Mouse (Mus musculus): Measurements from ENCODE around the gene Higd2a. TPM values are rescaled to one million over a fixed set of nuclear protein-coding genes. Genes with fewer than 3 reads are reported as not detected.

The Higd2a gene
- polyA plus RNA-seq (2014; fragmentation: Nextera tagmentation; extraction: Ambion mirVana), result 205 and 233 TPM in 2 replicates

GRCm38 (mm10) chr13:54589996-54590951 is at the start of gene Higd2a, which contains the start of gene Nop16:
Gene Higd2a (plus strand): TSS chr13:54590207.
Gene Nop16 (minus strand): TSS chr13:54590090.
- ATAC-seq (ENCODE audit: insufficient number of reproducible peaks, insufficient read depth, low FRiP score, low read depth), result peak; percentile 98
- H3K27ac ChIP-seq (ENCODE audit: low read length), result peak within 1 kb of the TSS; percentile 71; the same call in 1 of the 2 replicates
- peak within 1 kb of the TSS; percentile 70 for H3K9ac ChIP-seq (replicated peaks; ENCODE audit: low read depth, low read length)
- peak within 1 kb of the TSS; percentile 66 for H3K4me2 ChIP-seq (replicated peaks; ENCODE audit: low read depth, low read length)
- H3K36me3 ChIP-seq (ENCODE audit: control insufficient read depth, insufficient read depth, low read length), result peaks cover 18% of the 10 kb centered on the region; the same call in 1 of the 2 replicates
- no peaks in the 10 kb centered on the region for H3K27me3 ChIP-seq (ENCODE audit: control insufficient read depth, insufficient read depth, low read length)
- no peaks in the 10 kb centered on the region for H3K4me1 ChIP-seq (ENCODE audit: control insufficient read depth, insufficient read depth, low read length)
- WGBS, result under 1% methylated on average over 51 of the region's 51 CpGs
- peak within 1 kb of the TSS; percentile 83 for H3K4me3 ChIP-seq (ENCODE audit: low read depth, low read length)
- no peaks in the 10 kb centered on the region for H3K9me3 ChIP-seq (ENCODE audit: control insufficient read depth, low read depth, low read length)

- H3K9me3 ChIP-seq (ENCODE audit: control insufficient read depth, low read depth, low read length), result no peaks in the 10 kb centered on the region
- ATAC-seq (ENCODE audit: insufficient number of reproducible peaks, insufficient read depth, low FRiP score, low read depth), result no peak
- no peak overlapping the region for H3K4me3 ChIP-seq (ENCODE audit: low read depth, low read length)
- peaks cover 42% of the 10 kb centered on the region for H3K36me3 ChIP-seq (ENCODE audit: control insufficient read depth, insufficient read depth, low read length)
- WGBS, result 78% methylated on average over 7 of the region's 7 CpGs
- no peak overlapping the region for H3K9ac ChIP-seq (replicated peaks; ENCODE audit: low read depth, low read length)
- no peaks in the 10 kb centered on the region for H3K4me1 ChIP-seq (ENCODE audit: control insufficient read depth, insufficient read depth, low read length)
- H3K27me3 ChIP-seq (ENCODE audit: control insufficient read depth, insufficient read depth, low read length), result no peaks in the 10 kb centered on the region
- no peak overlapping the region for H3K27ac ChIP-seq (ENCODE audit: low read length)
- H3K4me2 ChIP-seq (replicated peaks; ENCODE audit: low read depth, low read length), result no peak overlapping the region
Observed at GRCm38 (mm10) chr13:54548036-54548435, 42.0 kb upstream of the Higd2a start.

GRCm38 (mm10) chr13:54556176-54556575 is 33.8 kb upstream of the Higd2a start:
- Histone ChIP-seq H3K4me2 (replicated peaks; ENCODE audit: low read depth, low read length) (no peak overlapping the region), H3K4me1 (ENCODE audit: control insufficient read depth, insufficient read depth, low read length) (no peaks in the 10 kb centered on the region), H3K27me3 (ENCODE audit: control insufficient read depth, insufficient read depth, low read length) (no peaks in the 10 kb centered on the region), H3K36me3 (ENCODE audit: control insufficient read depth, insufficient read depth, low read length) (peaks cover 72% of the 10 kb centered on the region), H3K9ac (replicated peaks; ENCODE audit: low read depth, low read length) (no peak overlapping the region), H3K9me3 (ENCODE audit: control insufficient read depth, low read depth, low read length) (no peaks in the 10 kb centered on the region), H3K27ac (ENCODE audit: low read length) (no peak overlapping the region), H3K4me3 (ENCODE audit: low read depth, low read length) (no peak overlapping the region)
- ATAC-seq (ENCODE audit: insufficient number of reproducible peaks, insufficient read depth, low FRiP score, low read depth), result no peak
- WGBS, result 87% methylated on average over 9 of the region's 9 CpGs

GRCm38 (mm10) chr13:54556796-54557195 is 33.2 kb upstream of the Higd2a start:
- 85% methylated on average over 3 of the region's 3 CpGs for WGBS
- Histone ChIP-seq H3K27ac (ENCODE audit: low read length) (no peak overlapping the region), H3K36me3 (ENCODE audit: control insufficient read depth, insufficient read depth, low read length) (peaks cover 66% of the 10 kb centered on the region), H3K4me3 (ENCODE audit: low read depth, low read length) (no peak overlapping the region), H3K9ac (replicated peaks; ENCODE audit: low read depth, low read length) (no peak overlapping the region), H3K27me3 (ENCODE audit: control insufficient read depth, insufficient read depth, low read length) (no peaks in the 10 kb centered on the region), H3K4me1 (ENCODE audit: control insufficient read depth, insufficient read depth, low read length) (no peaks in the 10 kb centered on the region), H3K4me2 (replicated peaks; ENCODE audit: low read depth, low read length) (no peak overlapping the region), H3K9me3 (ENCODE audit: control insufficient read depth, low read depth, low read length) (no peaks in the 10 kb centered on the region)
- no peak for ATAC-seq (ENCODE audit: insufficient number of reproducible peaks, insufficient read depth, low FRiP score, low read depth)

- Histone ChIP-seq H3K4me2 (replicated peaks; ENCODE audit: low read depth, low read length) (no peak overlapping the region), H3K36me3 (ENCODE audit: control insufficient read depth, insufficient read depth, low read length) (peaks cover 67% of the 10 kb centered on the region), H3K27ac (ENCODE audit: low read length) (no peak overlapping the region), H3K9me3 (ENCODE audit: control insufficient read depth, low read depth, low read length) (no peaks in the 10 kb centered on the region), H3K27me3 (ENCODE audit: control insufficient read depth, insufficient read depth, low read length) (no peaks in the 10 kb centered on the region), H3K4me3 (ENCODE audit: low read depth, low read length) (no peak overlapping the region), H3K4me1 (ENCODE audit: control insufficient read depth, insufficient read depth, low read length) (no peaks in the 10 kb centered on the region), H3K9ac (replicated peaks; ENCODE audit: low read depth, low read length) (no peak overlapping the region)
- 94% methylated on average over 1 of the region's 1 CpGs for WGBS
- ATAC-seq (ENCODE audit: insufficient number of reproducible peaks, insufficient read depth, low FRiP score, low read depth), result no peak
Observed at GRCm38 (mm10) chr13:54557652-54558051, 32.4 kb upstream of the Higd2a start.

- peaks cover 5% of the 10 kb centered on the region; the same call in 1 of the 2 replicates for H3K4me1 ChIP-seq (ENCODE audit: control insufficient read depth, insufficient read depth, low read length)
- H3K27ac ChIP-seq (ENCODE audit: low read length), result no peak overlapping the region
- H3K9me3 ChIP-seq (ENCODE audit: control insufficient read depth, low read depth, low read length), result no peaks in the 10 kb centered on the region
- no peak overlapping the region for H3K4me2 ChIP-seq (replicated peaks; ENCODE audit: low read depth, low read length)
- no peak overlapping the region for H3K4me3 ChIP-seq (ENCODE audit: low read depth, low read length)
- ATAC-seq (ENCODE audit: insufficient number of reproducible peaks, insufficient read depth, low FRiP score, low read depth), result no peak
- 88% methylated on average over 2 of the region's 2 CpGs for WGBS
- peaks cover 51% of the 10 kb centered on the region for H3K36me3 ChIP-seq (ENCODE audit: control insufficient read depth, insufficient read depth, low read length)
- H3K9ac ChIP-seq (replicated peaks; ENCODE audit: low read depth, low read length), result no peak overlapping the region
- no peaks in the 10 kb centered on the region for H3K27me3 ChIP-seq (ENCODE audit: control insufficient read depth, insufficient read depth, low read length)
Observed at GRCm38 (mm10) chr13:54559656-54560055, 30.4 kb upstream of the Higd2a start.

- no peak overlapping the region for H3K9ac ChIP-seq (replicated peaks; ENCODE audit: low read depth, low read length)
- H3K27ac ChIP-seq (ENCODE audit: low read length), result no peak overlapping the region
- peaks cover 49% of the 10 kb centered on the region for H3K36me3 ChIP-seq (ENCODE audit: control insufficient read depth, insufficient read depth, low read length)
- no peak overlapping the region for H3K4me3 ChIP-seq (ENCODE audit: low read depth, low read length)
- 90% methylated on average over 7 of the region's 7 CpGs for WGBS
- H3K4me1 ChIP-seq (ENCODE audit: control insufficient read depth, insufficient read depth, low read length), result peaks cover 5% of the 10 kb centered on the region; the same call in 1 of the 2 replicates
- H3K27me3 ChIP-seq (ENCODE audit: control insufficient read depth, insufficient read depth, low read length), result no peaks in the 10 kb centered on the region
- ATAC-seq (ENCODE audit: insufficient number of reproducible peaks, insufficient read depth, low FRiP score, low read depth), result no peak
- no peak overlapping the region for H3K4me2 ChIP-seq (replicated peaks; ENCODE audit: low read depth, low read length)
- no peaks in the 10 kb centered on the region for H3K9me3 ChIP-seq (ENCODE audit: control insufficient read depth, low read depth, low read length)
Observed at GRCm38 (mm10) chr13:54560608-54561007, 29.4 kb upstream of the Higd2a start.

GRCm38 (mm10) chr13:54562562-54562961 is 27.4 kb upstream of the Higd2a start:
- peaks cover 5% of the 10 kb centered on the region; the same call in 1 of the 2 replicates for H3K4me1 ChIP-seq (ENCODE audit: control insufficient read depth, insufficient read depth, low read length)
- H3K9ac ChIP-seq (replicated peaks; ENCODE audit: low read depth, low read length), result no peak overlapping the region
- ATAC-seq (ENCODE audit: insufficient number of reproducible peaks, insufficient read depth, low FRiP score, low read depth), result no peak
- no peaks in the 10 kb centered on the region for H3K27me3 ChIP-seq (ENCODE audit: control insufficient read depth, insufficient read depth, low read length)
- H3K27ac ChIP-seq (ENCODE audit: low read length), result no peak overlapping the region
- WGBS, result 82% methylated on average over 7 of the region's 7 CpGs
- H3K4me2 ChIP-seq (replicated peaks; ENCODE audit: low read depth, low read length), result no peak overlapping the region
- no peak overlapping the region for H3K4me3 ChIP-seq (ENCODE audit: low read depth, low read length)
- peaks cover 38% of the 10 kb centered on the region for H3K36me3 ChIP-seq (ENCODE audit: control insufficient read depth, insufficient read depth, low read length)
- H3K9me3 ChIP-seq (ENCODE audit: control insufficient read depth, low read depth, low read length), result no peaks in the 10 kb centered on the region

Data from stomach, embryonic 14.5 days (tissue).